Mouse (Mus musculus): ENCODE results near the gene Ap1b1.

Gene Ap1b1

DNA sequence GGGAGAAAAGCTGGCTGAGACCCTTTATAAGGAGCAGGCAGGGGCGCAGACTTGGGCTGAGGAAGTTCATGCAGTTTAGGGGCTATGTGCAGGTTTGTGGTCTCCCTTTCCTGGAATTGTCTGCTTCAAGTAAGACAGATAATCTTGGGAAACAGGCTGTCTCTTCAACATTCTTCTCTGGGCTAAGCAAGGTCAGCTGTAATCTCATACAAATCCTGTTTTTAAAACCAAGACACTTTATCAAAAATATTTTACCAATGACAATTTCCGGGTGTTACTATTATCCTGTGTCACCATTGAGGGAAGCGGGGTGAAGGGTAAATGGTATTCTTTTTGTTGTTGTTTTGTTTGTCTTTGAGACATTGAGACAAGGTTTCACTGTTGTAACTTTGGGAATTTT, 1.8 kb upstream of the Ap1b1 start:
- DNase-seq (ENCODE audit: low spot score), result no peak

DNA sequence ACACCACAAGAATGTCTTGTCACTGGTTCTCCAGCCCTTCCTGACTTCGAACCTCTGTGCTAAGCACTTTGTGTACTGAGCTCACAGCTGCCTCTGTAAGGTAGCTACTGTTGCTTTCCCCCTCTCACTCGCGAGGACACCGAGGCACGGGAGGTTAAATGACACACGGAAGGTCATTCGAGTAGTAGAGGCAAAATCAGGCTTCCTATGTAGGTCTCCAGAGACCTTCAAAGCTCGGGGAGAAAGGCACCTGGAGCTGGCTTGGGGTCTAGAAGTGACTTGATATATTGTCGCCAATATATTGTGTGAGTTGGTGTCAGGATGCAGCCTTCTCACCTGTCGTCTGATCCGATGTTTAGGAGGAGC, 846 bp downstream of the Ap1b1 start:
- DNase-seq (ENCODE audit: low spot score), result no peak

DNA sequence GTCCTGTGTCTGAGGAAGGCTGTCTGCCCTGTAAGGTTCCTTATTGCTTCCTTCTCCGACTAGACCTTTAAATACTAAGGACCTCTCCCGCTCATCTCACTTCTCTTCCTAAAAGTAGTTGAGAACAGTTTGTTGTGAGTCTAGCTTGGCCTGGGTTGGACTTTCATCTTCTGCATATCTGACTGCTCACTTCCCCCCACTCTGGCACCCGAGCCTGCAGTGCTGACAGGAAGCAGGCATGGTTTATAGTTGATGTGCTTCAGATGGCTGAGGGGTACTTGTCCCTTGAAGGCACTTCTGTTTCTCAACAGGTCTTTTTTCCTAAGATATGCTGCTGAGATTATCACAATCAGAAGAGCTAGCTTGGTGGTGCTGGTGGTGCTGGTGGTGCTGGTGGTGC, 2.6 kb downstream of the Ap1b1 start:
- DNase-seq (ENCODE audit: low spot score), result no peak

DNA sequence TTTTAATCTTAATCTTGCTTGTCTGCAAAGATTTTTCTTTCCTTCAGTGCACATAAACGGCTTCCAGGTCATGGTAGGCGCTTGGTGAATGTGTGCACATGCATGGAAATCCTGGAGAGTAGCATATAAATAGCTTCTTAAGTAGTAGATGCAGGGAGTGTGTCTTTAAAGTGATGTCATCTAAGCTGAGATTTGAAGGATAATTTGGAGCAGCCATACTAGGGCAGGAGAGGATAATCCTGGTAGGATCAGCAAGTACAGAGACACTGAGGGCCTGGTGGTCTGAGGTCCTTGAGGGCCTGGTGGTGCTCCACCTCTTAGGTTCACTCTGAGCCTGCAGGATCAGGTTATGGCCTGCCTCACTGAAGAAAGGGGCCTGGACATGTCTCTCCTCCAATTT, 5.8 kb downstream of the Ap1b1 start:
- no peak for DNase-seq (ENCODE audit: low spot score)

DNA sequence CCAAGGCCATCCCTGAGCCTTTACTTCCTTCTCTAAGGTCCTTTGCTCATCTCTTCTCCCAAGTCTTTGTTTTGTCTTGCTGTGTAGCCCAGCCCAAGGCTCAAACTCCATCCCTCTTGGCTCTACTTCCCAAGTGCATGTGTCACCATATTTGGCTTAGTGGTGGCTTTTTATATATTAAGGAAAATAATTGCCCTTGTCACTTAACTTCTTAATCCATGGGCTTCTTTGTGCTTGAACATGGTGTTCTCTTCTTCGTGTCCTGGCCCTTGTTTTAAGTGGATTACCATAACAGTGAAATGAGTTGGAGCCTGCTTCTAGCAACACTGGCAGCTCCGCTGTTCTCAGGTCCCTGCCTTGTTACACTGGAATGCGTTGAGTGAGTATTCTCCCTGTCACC, 9.1 kb downstream of the Ap1b1 start:
- no peak for DNase-seq (ENCODE audit: low spot score)

DNA sequence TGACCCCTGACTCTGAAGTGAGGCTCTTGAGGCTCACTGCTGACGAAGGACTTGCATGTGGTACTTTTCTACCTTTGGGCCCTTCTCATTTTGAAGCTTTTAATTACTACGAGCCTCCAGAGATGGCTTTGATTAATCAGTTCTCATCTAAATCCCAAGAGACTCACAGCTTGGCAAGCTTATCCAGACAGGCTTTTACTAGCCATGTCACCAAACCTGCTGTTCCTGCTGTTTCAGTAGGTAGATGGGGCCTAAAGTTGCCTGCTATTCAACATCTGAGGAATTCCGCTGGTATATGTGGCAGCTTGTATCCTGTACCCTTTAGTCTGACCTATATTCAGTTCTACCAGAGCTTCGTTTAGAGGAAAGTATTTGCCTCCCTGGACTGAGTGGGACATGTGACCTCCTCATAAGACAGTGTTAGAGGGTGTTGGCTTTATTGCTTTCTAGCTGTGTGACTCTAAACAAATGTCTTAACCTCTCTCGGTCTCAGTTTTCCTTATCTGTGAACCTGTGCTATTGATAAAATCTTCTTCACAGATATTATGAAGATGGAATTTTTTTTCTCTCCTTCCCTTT, 10.1 kb downstream of the Ap1b1 start:
- no peak for DNase-seq (ENCODE audit: low spot score)

DNA sequence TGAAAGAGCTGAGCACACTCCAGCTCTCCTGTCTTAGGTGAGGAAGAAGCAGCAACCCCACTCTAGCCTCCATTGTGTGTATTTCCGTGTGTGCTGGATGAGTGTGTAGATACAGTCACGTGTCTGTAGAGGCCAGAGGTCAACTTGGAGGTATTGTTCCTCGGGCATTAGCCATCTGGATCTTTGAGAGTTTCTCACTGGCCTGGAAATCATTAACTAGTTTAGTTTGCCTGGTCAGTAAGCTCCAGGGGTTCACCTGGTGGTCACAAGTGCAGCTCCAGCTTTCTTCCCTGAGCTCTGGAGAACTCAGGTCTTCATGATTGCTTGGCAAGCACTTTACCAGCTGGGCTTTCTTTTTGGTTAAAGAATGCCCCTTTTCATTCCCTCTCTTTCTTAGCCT, 11.7 kb downstream of the Ap1b1 start:
- peak; percentile 88 for DNase-seq (ENCODE audit: low spot score)

DNA sequence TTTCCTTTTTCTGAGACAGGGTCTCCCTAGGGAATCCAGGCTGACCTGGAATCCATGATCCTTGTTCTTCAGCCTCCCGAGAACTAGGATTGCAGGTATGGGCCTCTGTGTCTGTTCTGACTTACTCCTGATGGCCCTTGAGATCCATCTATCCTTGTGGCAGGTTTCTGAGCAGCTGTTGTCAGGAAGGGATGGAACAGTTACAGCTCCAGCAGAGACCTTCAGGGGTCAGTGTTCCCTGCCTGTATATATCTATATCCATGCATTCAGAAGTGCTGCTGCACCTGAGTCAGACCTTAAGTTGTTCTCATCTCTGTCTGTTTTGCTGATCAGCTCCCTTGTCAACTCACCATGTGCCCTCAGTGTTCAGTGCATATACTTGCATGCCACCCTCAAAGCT, 12.1 kb downstream of the Ap1b1 start:
- DNase-seq (ENCODE audit: low spot score), result no peak

DNA sequence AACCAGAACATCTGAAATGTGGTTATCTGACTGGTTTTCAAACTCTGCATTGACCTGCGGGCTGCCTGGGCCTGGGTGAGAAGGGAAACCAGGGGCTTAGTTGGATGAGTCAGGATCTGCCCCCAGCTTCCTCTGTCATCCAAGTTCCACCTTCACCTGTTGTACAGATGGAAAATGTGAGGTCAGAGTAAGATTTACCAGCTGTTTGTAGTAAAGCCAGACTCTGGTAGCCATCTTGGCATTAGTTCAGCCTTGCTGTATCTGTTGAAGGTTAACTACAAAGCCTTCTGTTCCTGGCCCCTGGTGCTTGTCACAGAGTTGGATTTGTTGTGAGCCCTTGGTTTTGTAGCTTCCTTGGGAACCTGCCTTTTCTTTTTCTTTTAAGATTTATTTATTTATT, 13.6 kb downstream of the Ap1b1 start:
- no peak for DNase-seq (ENCODE audit: low spot score)

DNA sequence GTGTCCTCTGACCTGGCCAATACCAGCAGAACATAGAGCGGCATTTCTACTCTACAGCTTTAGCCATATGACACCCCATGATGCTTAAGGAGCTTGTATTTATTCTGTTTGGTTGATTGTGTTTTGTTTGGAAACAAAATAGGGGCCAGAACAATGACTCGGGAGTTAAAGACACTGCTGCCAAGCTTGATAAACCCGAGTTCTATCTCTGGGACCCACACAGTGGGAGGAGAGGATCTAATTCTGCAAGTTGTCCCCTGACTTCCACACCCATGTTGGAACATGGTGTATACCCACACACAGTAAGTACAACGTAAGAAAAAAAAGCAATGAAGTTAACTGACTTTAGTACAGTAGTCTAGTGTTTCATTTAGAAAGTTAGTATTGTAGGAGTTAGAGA, 16.2 kb downstream of the Ap1b1 start:
- DNase-seq (ENCODE audit: low spot score), result no peak

DNA sequence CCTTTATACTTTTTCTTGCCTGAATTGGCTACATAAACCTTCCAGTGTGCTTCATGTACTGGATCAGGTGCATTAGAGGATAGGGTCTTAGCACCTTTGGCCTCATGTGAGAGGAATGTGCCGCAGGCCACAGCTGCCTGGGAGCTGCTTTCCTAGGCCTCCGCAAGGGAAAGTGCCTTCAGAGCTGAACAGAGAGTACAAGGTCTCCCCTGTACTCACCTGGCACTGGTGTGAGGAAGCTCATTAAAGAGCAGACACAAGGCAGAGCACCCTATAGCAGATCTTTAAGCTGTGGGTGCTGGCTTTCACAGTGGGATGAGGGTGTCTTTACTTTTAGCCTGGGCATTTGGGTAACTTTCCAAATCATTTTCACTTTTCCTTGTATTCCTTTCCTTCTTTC, 18.9 kb downstream of the Ap1b1 start:
- DNase-seq (ENCODE audit: low spot score), result no peak

DNA sequence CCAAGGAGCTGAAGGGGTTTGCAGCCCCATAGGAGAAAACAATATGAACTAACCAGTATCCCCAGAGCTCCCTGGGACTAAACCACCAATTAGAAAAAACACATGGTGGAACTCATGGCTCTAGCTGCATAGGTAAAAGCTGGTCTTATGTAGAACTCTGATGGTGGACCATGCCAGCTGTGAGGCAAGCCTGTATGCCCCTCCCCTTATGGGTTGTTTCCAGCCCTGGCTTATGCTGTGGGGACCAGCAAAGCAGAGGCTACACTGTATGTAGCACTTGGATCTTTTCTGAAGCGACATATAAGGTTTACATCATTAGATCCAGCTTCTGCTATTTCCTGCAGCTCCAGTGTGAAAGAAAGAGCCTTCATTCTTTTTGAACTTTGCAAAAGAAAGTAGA, 20.6 kb downstream of the Ap1b1 start:
- DNase-seq (ENCODE audit: low spot score), result no peak

DNA sequence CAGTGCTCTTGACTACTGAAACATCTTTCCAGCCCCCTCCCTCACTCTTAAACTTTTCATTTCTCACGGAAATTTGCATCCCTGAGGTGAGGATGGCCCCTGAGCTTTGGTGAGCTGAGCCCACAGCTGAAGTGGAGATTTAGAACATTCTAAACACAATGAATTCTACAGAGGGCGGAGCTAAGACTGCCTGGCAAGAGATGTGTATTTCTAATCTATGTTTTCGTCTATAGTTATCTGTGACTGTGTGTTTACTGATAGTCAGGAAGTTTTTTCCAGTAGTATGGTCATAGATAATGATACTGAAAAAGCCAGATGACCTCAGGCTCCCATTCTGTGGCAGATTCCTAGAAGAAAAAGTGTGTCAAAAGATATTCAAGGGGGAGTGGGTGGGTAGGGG, 22.2 kb downstream of the Ap1b1 start:
- no peak for DNase-seq (ENCODE audit: low spot score)

DNA sequence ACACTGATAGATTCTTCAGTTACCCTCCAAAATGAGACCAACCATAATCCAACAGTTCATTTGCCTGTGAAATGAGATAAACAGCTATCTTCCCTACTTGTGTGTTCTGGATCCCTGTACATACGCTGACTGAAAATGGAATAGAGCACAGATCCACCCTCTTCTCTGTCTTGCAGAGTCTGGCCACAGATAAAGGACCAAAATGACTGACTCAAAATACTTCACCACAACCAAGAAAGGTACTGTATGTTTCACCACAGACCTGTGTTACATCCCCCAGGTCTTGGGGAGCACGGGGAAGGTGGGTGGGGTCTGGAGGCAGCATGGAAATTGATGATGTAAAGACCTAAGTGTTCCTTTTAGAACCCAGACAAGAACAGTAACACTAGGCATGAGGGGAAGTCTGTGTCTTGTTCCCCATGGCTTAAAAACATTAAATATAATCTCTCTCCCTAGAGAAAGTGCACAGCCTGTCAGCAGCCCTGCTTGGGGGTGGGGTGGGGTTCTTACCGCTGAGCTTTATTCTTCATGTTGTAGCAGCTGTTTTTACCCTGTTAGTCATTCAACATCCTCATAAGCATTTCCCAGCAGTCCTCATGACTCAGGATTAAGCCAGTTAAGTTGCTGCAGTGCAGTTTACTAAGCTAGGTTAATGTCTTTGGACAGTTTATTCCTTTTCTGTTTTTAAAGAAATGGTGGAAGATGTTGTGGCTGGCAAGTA, 22.9 kb downstream of the Ap1b1 start:
- no peak for DNase-seq (ENCODE audit: low spot score)

DNA sequence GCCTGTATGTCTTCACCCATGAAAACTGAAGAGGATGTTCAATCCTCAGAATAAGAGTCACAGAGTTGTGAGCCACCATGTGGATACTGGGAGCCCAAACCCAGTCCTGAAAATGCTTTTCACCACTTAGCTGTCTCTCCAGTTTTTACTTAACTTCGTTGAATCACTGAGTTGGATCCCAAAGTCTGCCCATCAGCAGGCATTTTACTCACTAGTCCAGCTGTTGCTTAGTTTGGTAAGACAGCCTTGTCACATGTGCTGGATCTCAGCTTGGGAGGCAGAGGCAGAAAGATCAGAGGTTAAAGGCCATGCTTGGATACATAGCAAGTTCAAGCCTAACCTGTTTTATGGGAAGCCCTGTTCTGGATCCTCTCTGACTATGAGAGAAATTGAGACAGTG, 23.6 kb downstream of the Ap1b1 start:
- no peak for DNase-seq (ENCODE audit: low spot score)

DNA sequence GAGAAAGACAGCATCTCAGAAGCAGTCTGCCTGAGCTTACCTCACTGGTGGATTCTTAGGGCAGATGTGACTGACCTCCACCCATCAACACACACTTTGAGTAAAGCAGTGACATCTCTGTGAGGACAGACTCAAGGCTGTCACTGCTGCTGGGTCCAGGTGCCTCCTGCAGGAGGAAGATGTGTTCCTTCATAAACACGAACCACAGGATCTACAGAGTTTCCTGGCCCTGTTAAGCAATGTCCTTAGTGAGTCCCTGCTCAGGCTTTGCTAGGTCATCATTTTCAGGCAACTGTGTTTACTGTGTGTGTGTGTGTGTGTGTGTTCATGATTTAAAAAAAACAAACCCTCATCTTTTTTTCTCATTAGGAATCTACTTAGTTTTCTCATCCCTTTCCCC, 24.9 kb downstream of the Ap1b1 start:
- DNase-seq (ENCODE audit: low spot score), result no peak

DNA sequence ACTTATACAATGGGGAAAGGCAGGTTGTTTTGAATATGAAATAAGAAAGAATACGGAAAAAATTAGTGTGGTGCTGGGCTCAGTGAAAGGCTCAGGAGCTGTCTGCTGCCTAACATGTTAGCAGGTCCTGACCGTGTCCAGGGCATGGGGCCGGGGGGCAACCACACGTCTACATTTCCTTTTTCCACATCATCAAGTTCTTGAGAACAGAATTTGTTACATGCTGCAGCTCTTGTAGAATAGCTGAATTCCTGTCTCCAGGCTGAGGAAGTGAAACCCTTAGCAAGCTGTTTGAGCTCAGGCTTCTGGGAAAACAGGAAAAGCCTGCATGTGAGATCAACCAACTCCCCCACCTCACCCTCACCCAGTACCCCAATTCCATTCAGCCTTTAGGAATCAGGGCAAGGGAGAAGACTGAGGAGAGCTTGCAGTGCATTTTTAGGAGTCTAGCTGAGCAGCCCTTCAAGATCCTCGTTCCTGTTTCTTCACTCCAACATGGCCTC, 25.6 kb downstream of the Ap1b1 start:
- DNase-seq (ENCODE audit: low spot score), result no peak

DNA sequence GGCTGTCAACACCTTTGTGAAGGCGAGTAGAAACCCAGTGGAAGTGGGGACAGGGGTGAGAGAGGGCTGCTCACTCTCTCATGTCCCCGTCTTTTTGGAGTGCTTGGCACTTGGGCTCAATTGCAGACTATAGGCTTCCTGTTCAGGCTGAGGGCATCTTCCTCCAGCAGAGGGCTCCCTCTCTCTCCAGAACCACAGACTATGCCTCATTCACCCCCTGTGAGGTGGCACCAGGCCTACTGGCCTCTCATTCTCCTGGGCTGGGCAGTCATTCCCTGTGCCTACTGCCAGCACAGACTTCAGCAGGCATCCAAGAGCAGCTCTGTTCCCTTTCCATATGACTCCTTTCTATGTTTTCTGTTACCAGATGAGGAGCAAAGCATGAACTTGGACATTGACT, 29.1 kb downstream of the Ap1b1 start:
- DNase-seq (ENCODE audit: low spot score), result no peak

DNA sequence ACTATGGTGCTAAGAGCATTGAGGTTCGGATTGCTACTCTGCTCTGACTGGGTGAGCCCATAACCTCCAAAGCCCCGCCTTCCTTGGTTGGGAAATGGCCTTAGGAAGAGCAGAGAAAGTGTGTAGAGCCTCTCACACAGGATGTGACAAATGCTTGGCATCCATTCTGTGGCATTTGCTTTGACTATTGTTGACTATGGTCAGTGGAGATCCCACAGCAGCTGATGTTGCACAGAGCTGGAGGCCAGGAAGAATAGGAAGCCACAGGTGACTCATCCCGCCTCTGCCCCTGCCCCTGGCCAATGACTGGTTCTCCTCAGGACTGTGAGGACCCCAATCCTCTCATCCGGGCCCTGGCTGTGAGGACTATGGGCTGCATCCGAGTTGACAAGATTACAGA, 29.7 kb downstream of the Ap1b1 start:
- no peak for DNase-seq (ENCODE audit: low spot score)

DNA sequence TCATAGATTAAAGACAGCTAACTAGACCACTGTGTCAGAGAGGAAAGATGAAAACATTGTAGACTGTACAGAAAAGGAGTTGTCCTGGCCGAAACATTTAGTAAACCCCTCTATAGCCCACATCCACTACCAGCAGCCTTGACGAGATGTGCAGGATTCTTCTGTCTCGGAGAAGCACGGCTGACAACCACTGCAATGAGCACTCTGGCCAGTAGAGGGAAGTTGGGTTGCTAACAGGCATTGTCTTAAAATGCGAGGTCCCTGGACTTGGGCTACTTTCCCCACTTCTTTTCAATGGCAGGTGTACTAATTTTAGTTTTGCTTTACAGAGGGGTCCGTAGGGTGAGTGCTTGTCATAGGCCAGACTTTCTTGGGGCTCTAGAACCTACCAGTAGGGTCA, 30.9 kb downstream of the Ap1b1 start:
- no peak for DNase-seq (ENCODE audit: low spot score)

DNA sequence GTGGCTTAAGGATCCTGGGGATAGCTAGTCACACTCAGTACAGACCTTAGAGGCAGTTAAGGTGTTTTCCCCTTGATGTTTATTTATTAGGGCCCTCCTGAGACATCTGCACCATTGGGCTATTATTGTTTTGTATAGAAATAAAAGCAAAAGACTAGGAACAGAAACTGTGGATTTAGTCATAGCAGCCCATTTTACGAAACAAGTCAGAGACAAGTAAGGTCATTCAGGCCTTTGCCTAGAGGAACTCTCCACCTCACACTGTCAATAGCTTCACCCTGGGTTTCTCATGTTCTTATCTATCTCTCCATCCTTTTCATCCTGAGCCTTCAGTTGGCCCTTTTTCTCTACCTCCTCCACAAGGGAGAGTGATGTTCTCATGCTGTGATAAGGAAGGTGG, 38.5 kb downstream of the Ap1b1 start:
- DNase-seq (ENCODE audit: low spot score), result no peak

DNA sequence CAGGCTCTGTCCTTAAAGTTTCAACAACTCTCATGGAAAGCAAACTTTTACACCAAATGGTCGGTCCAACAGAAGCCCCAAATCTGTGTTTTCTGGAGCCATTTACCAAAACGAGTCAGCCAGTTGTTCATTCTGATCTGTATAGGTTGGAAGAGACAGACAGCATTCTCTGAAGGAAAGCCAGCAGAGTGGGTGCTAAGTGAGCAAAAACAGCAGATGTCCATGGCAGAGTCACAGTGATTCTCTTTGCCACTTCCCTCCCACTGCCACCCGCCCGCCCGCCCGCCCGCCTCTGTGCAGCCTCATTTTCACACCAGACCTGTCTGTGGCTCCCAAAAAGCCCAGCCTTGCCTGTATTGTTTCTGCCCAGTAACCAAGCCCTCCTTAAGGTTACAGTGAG, 41.6 kb downstream of the Ap1b1 start:
- no peak for DNase-seq (ENCODE audit: low spot score)

DNA sequence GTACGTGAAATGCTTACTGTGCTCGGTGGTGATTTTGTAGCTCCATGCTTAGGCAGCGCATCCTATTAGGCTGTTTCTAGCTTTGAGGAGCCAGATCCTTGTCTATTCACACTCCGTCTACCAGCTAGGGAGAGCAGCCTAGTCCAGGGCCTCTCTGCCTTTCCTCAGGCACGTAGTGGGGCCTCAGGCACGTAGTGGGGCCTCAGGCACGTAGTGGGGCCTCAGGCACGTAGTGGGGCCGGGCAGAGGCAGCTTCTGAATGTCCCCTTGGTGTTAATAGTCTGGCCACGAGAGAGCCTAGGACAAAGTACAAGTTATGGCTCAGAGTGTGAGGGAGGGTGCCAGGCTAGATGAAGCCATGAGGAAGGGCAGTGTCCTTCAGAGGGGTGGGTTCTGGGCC, 46.1 kb downstream of the Ap1b1 start:
- DNase-seq (ENCODE audit: low spot score), result no peak

DNA sequence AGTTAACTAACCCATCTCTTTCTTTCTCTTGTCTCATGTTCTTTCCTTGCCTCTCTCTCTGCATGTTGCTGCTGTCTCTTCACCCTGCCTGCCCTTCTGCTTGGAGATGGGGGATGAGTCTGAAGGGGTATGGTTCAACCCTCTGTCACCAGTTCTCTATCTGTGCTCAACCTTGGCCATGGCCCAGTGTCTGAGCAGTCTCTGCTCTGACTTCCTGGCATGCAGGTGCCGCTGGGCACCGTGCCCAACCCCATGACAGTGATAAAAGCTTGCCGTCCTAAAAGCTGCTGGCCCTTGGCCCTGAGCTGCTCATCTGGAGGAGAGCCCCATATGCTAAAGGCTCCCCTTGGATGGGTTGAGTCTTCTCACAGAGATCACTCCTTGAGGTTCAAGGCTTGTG, 46.5 kb downstream of the Ap1b1 start:
- DNase-seq (ENCODE audit: low spot score), result no peak

All from yolk sac, embryonic 10.5 days (tissue).